Mouse (Mus musculus) hindbrain, embryonic 16.5 days (tissue): ENCODE measurements around the gene Apc2. TPM values are rescaled to one million over a fixed set of nuclear protein-coding genes. Genes with fewer than 3 reads are reported as not detected.
"Not testable (repeated sequence)": the region's sequence is repeated elsewhere in the genome, so short reads cannot be mapped to it uniquely, and the experiment has no call there.

Experiments used
- ATAC-seq: fragments of 200-750 bp; cut with Nextera tagmentation; 2 replicates; pipeline ENCODE4 v1.8.0; 2017; ENCODE audit warnings: moderate TSS enrichment, moderate library complexity
- H3K27ac ChIP-seq: fragments of 300-500 bp; sonication (generic); 2 replicates; pipeline ENCODE4 v1.5.1; 2014; ENCODE audit warnings: low read depth, mild to moderate bottlenecking, control low read depth, low read length, moderate library complexity
- H3K27me3 ChIP-seq: fragments of 300-500 bp; sonication (generic); replicated peaks from 2 replicates; pipeline ENCODE4 v1.6.1; 2014; ENCODE audit warnings: low read length; ENCODE audit not compliant: control insufficient read depth, insufficient read depth
- H3K36me3 ChIP-seq: fragments of 300-500 bp; sonication (generic); 2 replicates; pipeline ENCODE4 v1.6.1; 2014; ENCODE audit warnings: mild to moderate bottlenecking, low read length, moderate library complexity, mixed read lengths; ENCODE audit not compliant: control insufficient read depth, insufficient read depth
- H3K4me1 ChIP-seq: fragments of 300-500 bp; sonication (generic); 2 replicates; pipeline ENCODE4 v1.6.1; 2014; ENCODE audit warnings: low read depth, low read length; ENCODE audit not compliant: control insufficient read depth, insufficient read depth
- H3K4me2 ChIP-seq: fragments of 300-500 bp; sonication (generic); 2 replicates; pipeline ENCODE4 v1.6.1; 2014; ENCODE audit warnings: mild to moderate bottlenecking, low read length, control low read depth, moderate library complexity
- H3K4me3 ChIP-seq: fragments of 300-500 bp; sonication (generic); 2 replicates; pipeline ENCODE4 v1.5.1; 2014; ENCODE audit warnings: mild to moderate bottlenecking, low read length, control low read depth, moderate library complexity
- H3K9ac ChIP-seq: fragments of 300-500 bp; sonication (generic); 2 replicates; pipeline ENCODE4 v1.6.1; 2014; ENCODE audit warnings: low read depth, mild to moderate bottlenecking, control low read depth, low read length, moderate library complexity
- H3K9me3 ChIP-seq: fragments of 300-500 bp; sonication (generic); 2 replicates; pipeline ENCODE4 v1.6.1; 2014; ENCODE audit warnings: mild to moderate bottlenecking, low read length, moderate library complexity; ENCODE audit not compliant: control insufficient read depth
- WGBS: fragments of 180-500 bp; shearing (Covaris S2); extraction: QIAGEN DNeasy Blood & Tissue Kit; methylation state at CpG from one replicate; pipeline ENCODE4 v1.1.7; 2014; 5-methylcytosine and 5-hydroxymethylcytosine counted together
- polyA plus RNA-seq: library from polyadenylated mRNA; unstranded; fragments of >200 nt; fragmentation: Nextera tagmentation; extraction: Ambion mirVana; gene quantifications from 2 replicates; pipeline ENCODE4 v1.2.1, GENCODE M21; 2015

Apc2 gene
- polyA plus RNA-seq, result 139 and 149 TPM in 2 replicates

- H3K27ac ChIP-seq, result peak within 1 kb of the TSS; percentile 98
- H3K4me1 ChIP-seq, result peaks cover 48% of the 10 kb centered on the region
Observed at GRCm38 (mm10) chr10:80295618-80296425, at the start of gene Apc2. Gene Apc2, plus strand, starts transcription at chr10:80295977.

GRCm38 (mm10) chr10:80247849-80248248 is 47.9 kb upstream of the Apc2 start:
- ATAC-seq, result no peak
- H3K4me3 ChIP-seq, result no peak overlapping the region
- WGBS, result 38% methylated on average over 6 of the region's 6 CpGs
- no peak overlapping the region for H3K9ac ChIP-seq
- peaks cover 11% of the 10 kb centered on the region; the same call in 1 of the 2 replicates for H3K36me3 ChIP-seq
- H3K9me3 ChIP-seq, result no peaks in the 10 kb centered on the region
- H3K27ac ChIP-seq, result no peak overlapping the region
- H3K4me2 ChIP-seq, result 0 out of 2 replicates have a peak overlapping the region, but pooled peaks have one; percentile 11
- H3K4me1 ChIP-seq, result peaks cover 17% of the 10 kb centered on the region
- no peaks in the 10 kb centered on the region for H3K27me3 ChIP-seq

More at GRCm38 (mm10) chr10:80295618-80296425, at the start of gene Apc2:
- no peaks in the 10 kb centered on the region for H3K27me3 ChIP-seq
- peaks cover 9% of the 10 kb centered on the region for H3K36me3 ChIP-seq
- no peaks in the 10 kb centered on the region for H3K9me3 ChIP-seq
- peak within 1 kb of the TSS; percentile 57 for H3K4me3 ChIP-seq
- H3K4me2 ChIP-seq, result peak within 1 kb of the TSS; percentile 83
- peak; percentile 66 for ATAC-seq
- peak within 1 kb of the TSS; percentile 84 for H3K9ac ChIP-seq
- 0% methylated on average over 25 of the region's 26 CpGs for WGBS

- not testable (repeated sequence) for H3K27me3 ChIP-seq, H3K27ac ChIP-seq, H3K36me3 ChIP-seq, ATAC-seq, H3K9me3 ChIP-seq, H3K9ac ChIP-seq
- peaks cover 17% of the 10 kb centered on the region for H3K4me1 ChIP-seq
- peak overlapping the region; percentile 81 for H3K4me3 ChIP-seq
- H3K4me2 ChIP-seq, result peak overlapping the region; percentile 48
- 50% methylated on average over 3 of the region's 3 CpGs for WGBS
Observed at GRCm38 (mm10) chr10:80248437-80248836, 47.3 kb upstream of the Apc2 start.

DNA sequence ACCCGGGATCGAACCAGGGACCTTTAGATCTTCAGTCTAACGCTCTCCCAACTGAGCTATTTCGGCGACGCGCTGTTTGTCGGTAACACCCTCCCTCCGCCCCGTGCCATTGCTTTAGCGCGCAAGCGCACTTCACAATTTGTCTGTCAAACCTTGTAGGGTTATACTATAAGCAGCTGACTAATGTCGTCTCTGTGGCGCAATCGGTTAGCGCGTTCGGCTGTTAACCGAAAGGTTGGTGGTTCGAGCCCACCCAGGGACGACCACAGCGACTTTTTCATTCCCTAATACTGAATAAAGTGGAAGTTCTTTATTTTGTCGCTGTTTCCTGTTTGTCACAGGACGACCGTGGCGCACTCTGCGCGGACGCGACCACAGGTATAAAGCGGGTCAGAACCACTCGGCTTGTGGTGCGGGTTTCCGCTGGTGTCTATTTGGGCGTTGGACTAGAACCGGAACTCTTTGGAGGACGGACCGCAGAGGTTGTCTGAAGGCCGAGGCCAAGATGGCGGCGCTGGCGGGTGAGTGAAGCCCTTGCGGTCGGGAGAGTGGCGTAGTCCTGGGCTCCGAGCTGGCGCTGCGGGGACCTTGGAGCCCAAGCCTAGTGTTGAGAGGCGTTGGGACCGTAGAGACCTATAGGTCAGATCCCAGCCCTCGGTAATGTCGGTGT is 46.7 kb upstream of the Apc2 start, which contains the start of gene Ndufs7:
Ndufs7 (plus strand) TSS at position 151 of the 670 bp plus-strand sequence.
- Histone ChIP-seq H3K4me1 (peaks cover 17% of the 10 kb centered on the region), H3K9ac (peak within 1 kb of the TSS; percentile 85), H3K27me3 (no peaks in the 10 kb centered on the region), H3K27ac (peak within 1 kb of the TSS; percentile 93), H3K4me3 (peak within 1 kb of the TSS; percentile 81), H3K4me2 (peak within 1 kb of the TSS; percentile 90), H3K36me3 (peaks cover 4% of the 10 kb centered on the region; the same call in 1 of the 2 replicates), H3K9me3 (no peaks in the 10 kb centered on the region)
- WGBS, result under 1% methylated on average over 53 of the region's 53 CpGs
- peak; percentile 94 for ATAC-seq

DNA sequence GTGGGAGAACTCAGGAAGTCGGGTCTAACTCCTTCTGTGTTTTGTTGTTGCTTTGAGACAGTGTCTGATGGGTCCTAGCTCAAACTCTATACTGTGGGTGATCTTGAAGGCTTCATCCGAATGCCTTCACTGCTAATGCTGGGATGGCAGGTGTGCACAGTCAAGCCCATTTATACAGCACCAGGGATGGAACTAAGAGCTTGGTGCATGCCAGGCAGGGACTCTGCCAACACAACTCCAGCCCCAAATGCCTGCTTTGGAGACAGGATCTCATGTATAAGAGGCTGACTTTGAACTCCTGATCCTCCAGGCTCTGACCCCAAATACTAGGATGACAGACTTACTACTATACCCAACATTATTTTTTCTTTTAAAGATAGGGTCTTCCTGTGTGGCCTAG is 45.7 kb upstream of the Apc2 start:
- no peak for ATAC-seq

DNA sequence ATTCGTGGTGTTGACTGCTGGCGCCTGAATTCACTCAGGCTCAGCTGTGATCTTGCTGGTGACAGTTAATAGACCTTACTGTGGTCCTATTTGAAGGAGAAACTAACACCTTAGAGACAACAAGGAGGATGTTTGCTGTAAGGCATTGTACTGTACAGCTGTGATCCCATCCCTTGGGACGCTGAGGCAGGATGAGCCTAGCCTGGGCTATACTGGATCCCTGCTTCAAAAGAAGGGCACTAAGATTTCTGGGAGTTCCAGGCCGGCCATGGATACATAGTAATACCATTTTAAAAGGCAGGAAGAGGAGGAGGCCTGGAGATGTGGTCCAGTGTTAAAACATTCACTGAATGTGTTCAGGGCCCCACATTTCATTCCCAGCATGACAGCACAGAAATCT is 45.2 kb upstream of the Apc2 start:
- Histone ChIP-seq H3K36me3 (peaks cover 11% of the 10 kb centered on the region), H3K9me3 (no peaks in the 10 kb centered on the region), H3K4me3 (no peak overlapping the region), H3K4me1 (peaks cover 15% of the 10 kb centered on the region), H3K27ac (no peak overlapping the region), H3K4me2 (peak overlapping the region; percentile 90), H3K9ac (no peak overlapping the region), H3K27me3 (no peaks in the 10 kb centered on the region)
- WGBS, result 86% methylated on average over 4 of the region's 4 CpGs
- no peak for ATAC-seq

More for the DNA sequence above, 45.7 kb upstream of the Apc2 start:
- peak overlapping the region; percentile 90 for H3K4me2 ChIP-seq
- H3K9ac ChIP-seq, result peak overlapping the region; percentile 85
- H3K4me1 ChIP-seq, result peaks cover 17% of the 10 kb centered on the region
- no peaks in the 10 kb centered on the region for H3K27me3 ChIP-seq
- H3K4me3 ChIP-seq, result peak overlapping the region; percentile 81
- no peaks in the 10 kb centered on the region for H3K9me3 ChIP-seq
- H3K27ac ChIP-seq, result no peak overlapping the region; the same call in 1 of the 2 replicates
- WGBS, result 43% methylated on average over 2 of the region's 2 CpGs
- peaks cover 10% of the 10 kb centered on the region for H3K36me3 ChIP-seq

- H3K4me3 ChIP-seq, result no peak overlapping the region
- H3K36me3 ChIP-seq, result peaks cover 21% of the 10 kb centered on the region
- H3K9ac ChIP-seq, result no peak overlapping the region
- H3K27me3 ChIP-seq, result no peaks in the 10 kb centered on the region
- H3K4me2 ChIP-seq, result no peak overlapping the region
- no peak for ATAC-seq
- H3K4me1 ChIP-seq, result peaks cover 15% of the 10 kb centered on the region
- H3K27ac ChIP-seq, result no peak overlapping the region
- no peaks in the 10 kb centered on the region for H3K9me3 ChIP-seq
Observed at GRCm38 (mm10) chr10:80252011-80252410, 43.8 kb upstream of the Apc2 start.

GRCm38 (mm10) chr10:80252493-80253274 is 43.1 kb upstream of the Apc2 start:
- Histone ChIP-seq H3K4me2 (no peak overlapping the region), H3K9me3 (no peaks in the 10 kb centered on the region), H3K4me1 (peaks cover 15% of the 10 kb centered on the region), H3K27me3 (no peaks in the 10 kb centered on the region), H3K36me3 (peaks cover 23% of the 10 kb centered on the region), H3K4me3 (no peak overlapping the region), H3K27ac (no peak overlapping the region), H3K9ac (no peak overlapping the region)
- WGBS, result 91% methylated on average over 11 of the region's 11 CpGs
- no peak for ATAC-seq
